Mouse (Mus musculus) spleen, adult 12 weeks (tissue): ENCODE results near the gene Slc10a7.
"Not testable (repeated sequence)": the region's sequence is repeated elsewhere in the genome, so short reads cannot be mapped to it uniquely, and the experiment has no call there.

ENCODE experiments used
- DNase-seq: peaks from one replicate; pipeline ENCODE4 v3.0.0; 2022; ENCODE audit warnings: low spot score

Gene Slc10a7

DNA sequence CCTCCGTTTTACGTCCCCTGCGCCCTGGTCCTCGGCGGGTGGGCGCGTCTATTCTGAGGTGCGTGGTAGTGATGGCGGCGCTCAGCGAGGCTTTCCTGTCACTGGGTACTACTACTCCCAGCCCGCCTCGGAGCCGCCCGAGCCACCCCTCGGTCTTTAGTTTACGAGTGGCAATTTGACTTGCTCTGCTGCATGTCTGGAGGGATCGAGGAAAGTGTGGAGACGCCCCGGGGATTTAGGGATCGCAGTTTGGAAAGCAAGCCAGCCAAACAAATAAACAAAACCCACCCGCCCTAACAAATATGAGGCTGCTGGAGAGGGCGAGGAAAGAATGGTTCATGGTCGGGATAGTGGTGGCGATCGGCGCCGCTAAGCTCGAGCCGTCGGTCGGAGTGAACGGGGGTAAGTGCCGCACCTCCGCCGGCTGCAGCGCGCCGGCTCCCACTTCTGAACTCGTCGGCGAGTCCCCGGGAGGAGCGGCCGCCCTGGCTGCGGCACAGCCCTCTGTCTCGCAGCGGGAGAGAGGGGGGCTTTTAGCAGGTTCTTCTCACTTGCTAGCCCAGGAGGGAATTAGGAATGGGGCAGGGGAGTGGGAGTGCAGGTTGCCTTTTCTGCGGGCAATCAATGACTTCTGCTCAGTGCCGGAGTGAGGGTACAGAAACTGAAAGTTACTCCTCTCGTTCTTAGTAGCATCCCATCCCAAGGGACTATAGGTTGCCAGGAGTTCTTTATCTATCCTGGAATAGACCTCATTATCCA lies at the start of gene Slc10a7:
Gene Slc10a7 (plus strand): TSS at position 74 of the 759 bp plus-strand sequence.
- peak; percentile 73 for DNase-seq

DNA sequence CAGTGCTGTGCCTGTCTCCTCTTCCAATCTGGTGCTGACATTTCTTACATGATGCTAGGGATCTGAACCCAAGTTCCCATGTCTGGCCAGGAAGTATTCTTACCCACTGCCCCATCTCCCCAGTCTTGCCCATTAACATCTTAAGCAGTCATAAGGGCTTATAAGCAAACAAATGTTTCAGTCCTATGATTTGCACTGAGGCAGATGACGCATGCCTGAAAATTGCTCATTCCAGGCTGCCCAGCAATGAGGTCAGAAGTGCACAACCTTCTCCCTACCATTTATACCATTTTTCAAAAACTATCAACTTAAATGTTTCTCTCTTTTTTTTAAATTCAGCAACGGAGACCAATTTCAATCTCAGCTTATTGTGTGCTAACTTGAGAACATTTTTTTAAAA lies 45.2 kb upstream of the Slc10a7 start:
- no peak for DNase-seq

DNA sequence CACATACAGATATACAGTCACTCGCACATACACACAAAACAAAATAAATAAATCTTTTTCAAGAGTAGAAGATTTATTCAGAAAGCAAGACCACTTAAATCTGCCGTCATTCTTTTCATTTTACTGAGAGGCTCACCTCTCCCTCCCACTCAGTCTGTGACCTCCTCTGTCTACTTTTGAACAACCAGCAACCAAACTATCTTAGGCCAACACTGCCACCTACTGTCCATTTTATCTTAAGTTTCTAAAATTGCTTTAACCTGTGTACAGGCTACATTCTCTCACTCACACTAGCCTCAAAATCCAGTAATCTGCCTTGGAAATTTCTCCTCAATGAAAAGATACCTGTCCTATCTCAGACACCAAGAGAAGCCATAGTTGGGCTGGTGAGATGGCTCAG lies 41.3 kb upstream of the Slc10a7 start:
- no peak for DNase-seq

GRCm38 (mm10) chr8:78477051-78477829 lies 31.9 kb upstream of the Slc10a7 start:
- DNase-seq: no peak

DNA sequence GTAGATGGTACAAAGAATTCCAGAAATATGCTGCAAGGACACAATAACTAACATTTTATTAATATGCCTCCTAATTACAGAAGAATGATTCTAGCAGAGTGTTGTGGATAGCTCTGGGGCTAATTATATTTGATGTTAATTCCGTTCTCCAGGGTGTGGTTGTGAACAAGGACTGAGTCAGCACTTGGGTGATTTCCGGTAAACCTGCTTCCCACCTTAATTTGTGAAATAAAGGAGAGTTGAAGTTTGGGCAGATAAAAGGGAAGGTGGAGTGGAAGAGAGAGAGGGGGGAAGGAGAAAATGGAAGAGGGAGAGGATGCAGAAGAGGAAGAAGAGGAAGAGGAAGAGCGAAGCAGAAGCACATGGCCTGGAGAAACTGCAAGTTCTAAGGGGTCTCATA lies 19.4 kb upstream of the Slc10a7 start:
- no peak for DNase-seq

- DNase-seq: no peak
Observed at GRCm38 (mm10) chr8:78493031-78493430, 16.1 kb upstream of the Slc10a7 start.

DNA sequence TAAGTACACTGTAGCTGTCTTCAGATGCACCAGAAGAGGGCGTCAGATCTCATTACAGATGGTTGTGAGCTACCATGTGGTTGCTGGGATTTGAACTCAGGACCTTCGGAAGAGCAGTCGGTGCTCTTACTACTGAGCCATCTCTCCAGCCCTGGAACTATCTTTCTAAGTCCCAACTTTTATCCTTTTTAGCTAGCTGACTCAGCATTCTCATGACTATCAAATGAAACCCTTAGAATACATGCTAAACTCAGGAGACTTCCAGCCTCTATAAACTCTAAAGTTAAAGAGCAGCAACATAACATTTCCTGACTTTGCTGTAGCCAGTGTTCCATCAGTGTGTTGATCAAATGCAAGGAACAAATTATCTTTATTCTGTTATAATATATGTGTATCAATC lies 12.9 kb upstream of the Slc10a7 start:
- DNase-seq: not testable (repeated sequence)

DNA sequence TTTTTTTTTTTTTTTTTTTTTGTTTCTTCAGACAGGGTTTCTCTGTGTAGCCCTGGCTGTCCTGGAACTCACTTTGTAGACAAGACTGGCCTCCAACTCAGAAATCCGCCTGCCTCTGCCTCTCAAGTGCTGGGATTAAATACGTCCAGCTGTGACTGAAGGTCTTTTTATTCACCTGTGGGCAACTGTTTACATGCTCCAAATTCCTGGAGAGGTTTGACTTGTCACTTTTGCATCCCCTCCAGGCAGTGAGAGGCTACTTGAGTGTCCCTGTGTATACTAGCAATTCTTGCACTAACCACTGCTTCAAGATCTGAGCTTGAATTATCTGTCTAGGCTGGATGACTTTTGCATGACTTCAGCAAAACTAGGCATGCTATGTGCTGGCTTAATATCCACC lies 6.4 kb upstream of the Slc10a7 start:
- DNase-seq: no peak

- DNase-seq: no peak
Observed at GRCm38 (mm10) chr8:78507979-78508718, 997 bp upstream of the Slc10a7 start.

GRCm38 (mm10) chr8:78508719-78509272 lies 350 bp upstream of the Slc10a7 start, which contains the start of gene Rbmxl1:
Gene Rbmxl1, minus strand, starts transcription at chr8:78508898.
- peak; percentile 82 for DNase-seq

- DNase-seq: no peak
Observed at GRCm38 (mm10) chr8:78510094-78510493, 948 bp downstream of the Slc10a7 start.

DNA sequence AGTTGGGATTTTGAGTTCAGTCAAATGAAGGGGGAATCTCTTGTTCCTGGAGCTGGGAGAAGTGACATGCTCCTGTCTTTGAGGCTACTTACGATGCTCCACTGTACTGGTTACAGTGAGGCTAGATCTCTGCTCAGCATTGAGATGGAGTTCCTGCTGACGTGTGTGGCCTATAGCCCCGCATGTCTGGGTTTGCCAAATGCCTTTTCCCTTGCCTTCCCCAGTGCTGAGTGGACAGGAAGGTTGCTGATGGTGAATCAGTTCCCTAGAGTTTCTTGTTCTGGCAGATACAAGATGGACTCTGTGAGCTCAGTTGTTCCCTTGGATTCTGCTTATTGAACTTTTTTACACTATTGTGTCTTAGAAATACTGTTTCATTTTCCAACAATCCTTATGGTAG lies 1.8 kb downstream of the Slc10a7 start:
- DNase-seq: no peak

- no peak for DNase-seq
Observed at GRCm38 (mm10) chr8:78513106-78513505, 4.0 kb downstream of the Slc10a7 start.

DNA sequence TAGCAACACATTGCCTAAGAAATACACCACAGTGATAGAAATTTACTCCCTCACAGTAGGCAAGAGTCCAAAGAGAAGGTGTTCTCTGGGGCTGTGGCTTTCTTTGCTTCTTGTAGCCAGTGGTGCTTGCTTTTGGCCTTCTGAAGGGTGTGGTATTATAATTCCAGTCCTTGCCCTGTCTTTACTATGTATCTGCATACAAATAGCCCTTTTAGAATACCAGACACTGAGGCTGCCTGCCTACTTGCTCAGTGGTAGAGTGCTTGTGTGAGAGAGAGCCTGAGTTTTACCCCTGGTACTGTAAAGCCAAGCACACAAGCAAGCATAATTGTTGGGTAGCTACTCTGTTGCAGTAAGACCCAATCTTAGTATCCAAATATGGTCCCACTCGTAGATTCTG lies 5.6 kb downstream of the Slc10a7 start:
- DNase-seq: no peak

DNA sequence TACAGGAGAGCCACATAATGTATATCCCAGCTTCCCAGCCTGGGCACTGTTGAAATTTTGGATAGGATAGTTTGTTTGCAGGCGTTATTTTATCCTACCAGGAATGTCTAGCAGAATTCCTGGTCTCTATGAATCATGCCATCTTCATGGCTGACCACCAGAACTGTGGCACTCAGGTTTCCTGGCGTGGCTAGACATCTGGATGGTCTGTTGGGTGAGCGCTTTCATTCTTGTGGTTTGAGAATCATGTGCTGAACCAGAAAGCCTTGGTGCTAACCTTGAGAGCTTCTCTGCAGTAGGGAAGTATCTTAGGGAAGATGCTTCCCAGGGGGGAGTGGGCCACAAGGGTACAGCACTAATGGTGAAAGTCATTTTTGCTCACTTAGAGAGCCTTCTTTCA lies 6.0 kb downstream of the Slc10a7 start:
- DNase-seq: no peak

GRCm38 (mm10) chr8:78533981-78534380 lies 24.8 kb downstream of the Slc10a7 start:
- no peak for DNase-seq

- DNase-seq: no peak
Observed at GRCm38 (mm10) chr8:78536716-78537115, 27.6 kb downstream of the Slc10a7 start.

- no peak for DNase-seq
Observed at GRCm38 (mm10) chr8:78537795-78538194, 28.6 kb downstream of the Slc10a7 start.

DNA sequence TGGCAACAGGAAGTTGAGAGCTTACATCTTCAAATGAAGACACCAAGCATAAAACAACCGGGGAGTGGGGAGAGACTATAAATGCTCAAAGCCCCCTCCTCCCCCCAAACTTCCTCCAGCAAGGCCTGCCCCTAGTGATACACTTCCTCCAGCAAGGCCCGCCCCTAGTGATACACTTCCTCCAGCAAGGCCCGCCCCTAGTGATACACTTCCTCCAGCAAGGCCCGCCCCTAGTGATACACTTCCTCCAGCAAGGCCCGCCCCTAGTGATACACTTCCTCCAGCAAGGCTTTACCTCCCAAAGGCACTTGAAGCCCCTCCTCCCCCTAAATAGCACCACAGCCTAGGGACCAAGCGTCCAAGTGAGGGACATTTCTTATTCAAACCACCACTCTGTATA lies 33.5 kb downstream of the Slc10a7 start:
- DNase-seq: not testable (repeated sequence)

- DNase-seq: no peak
Observed at GRCm38 (mm10) chr8:78543621-78544020, 34.5 kb downstream of the Slc10a7 start.

DNA sequence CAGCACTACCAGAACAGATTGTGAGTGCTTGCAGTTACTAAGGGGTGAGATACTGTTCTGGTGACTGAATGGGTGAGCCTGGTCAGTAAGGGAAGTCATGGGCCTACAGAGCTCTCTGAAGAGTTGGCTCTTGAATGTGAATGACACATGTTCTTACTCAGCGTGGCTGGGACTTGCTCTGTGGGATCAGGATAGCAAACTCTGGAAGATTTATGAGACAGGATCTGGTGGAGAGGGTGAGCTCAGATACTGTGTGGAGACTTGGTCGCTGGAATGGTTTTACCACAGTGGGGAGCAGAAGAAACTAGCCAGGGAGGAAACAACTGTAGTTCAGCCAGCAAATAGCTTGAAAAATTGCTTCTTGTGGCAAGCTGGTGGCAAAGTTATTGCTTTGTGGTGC lies 35.4 kb downstream of the Slc10a7 start:
- DNase-seq: no peak

DNA sequence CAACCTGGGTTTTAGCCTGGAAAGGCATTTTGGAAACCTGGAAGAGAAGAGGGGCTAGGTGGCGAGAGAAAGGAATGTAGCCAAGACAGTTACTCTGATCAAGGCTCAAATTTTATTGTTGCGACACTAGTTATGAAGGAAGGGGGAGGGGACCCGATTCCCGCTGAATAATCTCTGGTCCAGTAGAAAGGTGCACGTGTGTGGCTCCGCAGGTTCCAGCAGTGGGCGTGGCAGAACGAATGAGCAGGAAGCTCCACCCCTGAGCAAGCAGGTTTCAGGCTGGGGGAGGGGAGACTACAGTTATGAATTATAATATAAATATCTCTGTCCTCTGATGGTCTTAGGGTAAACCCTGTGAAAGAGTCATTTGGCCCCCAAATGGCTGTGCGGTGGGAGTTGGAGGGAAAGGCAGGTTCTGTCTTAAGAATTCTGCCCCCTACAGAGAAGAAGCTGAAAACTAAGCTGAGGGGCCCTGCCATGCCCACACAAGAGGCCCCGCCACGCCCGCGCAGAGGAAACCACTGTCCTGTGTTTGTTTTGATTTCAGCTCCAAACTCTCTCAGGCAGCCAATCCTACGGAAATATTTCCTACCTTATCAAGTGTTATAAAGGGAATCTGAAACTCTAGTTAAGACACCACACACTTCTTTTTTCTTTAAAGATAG lies 36.1 kb downstream of the Slc10a7 start:
- not testable (repeated sequence) for DNase-seq
